Mouse (Mus musculus) kidney, embryonic 16.5 days (tissue): Measurements from ENCODE around the gene Klhl29. TPM values are rescaled to one million over a fixed set of nuclear protein-coding genes. Genes with fewer than 3 reads are reported as not detected.

Experiments used
- ATAC-seq: fragments of 200-750 bp; cut with Nextera tagmentation; 2 replicates; pipeline ENCODE4 v1.8.0; 2017; ENCODE audit warnings: moderate TSS enrichment; ENCODE audit not compliant: low FRiP score, low TSS enrichment
- H3K27ac ChIP-seq: fragments of 300-500 bp; sonication (generic); 2 replicates; pipeline ENCODE4 v1.5.1; 2014; ENCODE audit warnings: low read length
- H3K27me3 ChIP-seq: fragments of 300-500 bp; sonication (generic); 2 replicates; pipeline ENCODE4 v1.6.1; 2014; ENCODE audit warnings: low read length, control low read depth, mixed read lengths; ENCODE audit not compliant: insufficient read depth
- H3K36me3 ChIP-seq: fragments of 300-500 bp; sonication (generic); 2 replicates; pipeline ENCODE4 v1.6.1; 2014; ENCODE audit warnings: low read length, control low read depth, mixed read lengths; ENCODE audit not compliant: insufficient read depth
- H3K4me1 ChIP-seq: fragments of 300-500 bp; sonication (generic); 2 replicates; pipeline ENCODE4 v1.6.1; 2014; ENCODE audit warnings: low read length, control low read depth, mixed read lengths; ENCODE audit not compliant: insufficient read depth
- H3K4me2 ChIP-seq: fragments of 300-500 bp; sonication (generic); replicated peaks from 2 replicates; pipeline ENCODE4 v1.6.1; 2014; ENCODE audit warnings: low read depth, low read length
- H3K4me3 ChIP-seq: fragments of 300-500 bp; sonication (generic); 2 replicates; pipeline ENCODE4 v1.5.1; 2014; ENCODE audit warnings: mild to moderate bottlenecking, low read length
- H3K9ac ChIP-seq: fragments of 300-500 bp; sonication (generic); replicated peaks from 2 replicates; pipeline ENCODE4 v1.6.1; 2014; ENCODE audit warnings: low read length
- H3K9me3 ChIP-seq: fragments of 300-500 bp; sonication (generic); 2 replicates; pipeline ENCODE4 v1.6.1; 2016; ENCODE audit warnings: low read length, control low read depth
- WGBS: fragments of 180-500 bp; shearing (Covaris S2); extraction: QIAGEN DNeasy Blood & Tissue Kit; methylation state at CpG from one replicate; pipeline ENCODE4 v1.1.7; 2014; 5-methylcytosine and 5-hydroxymethylcytosine counted together
- polyA plus RNA-seq: library from polyadenylated mRNA; unstranded; fragments of >200 nt; fragmentation: Nextera tagmentation; extraction: Ambion mirVana; gene quantifications from 2 replicates; pipeline ENCODE4 v1.2.1, GENCODE M21; 2015

The Klhl29 gene
- polyA plus RNA-seq, 1 experiment from 2014 or later = 0.51 TPM

DNA sequence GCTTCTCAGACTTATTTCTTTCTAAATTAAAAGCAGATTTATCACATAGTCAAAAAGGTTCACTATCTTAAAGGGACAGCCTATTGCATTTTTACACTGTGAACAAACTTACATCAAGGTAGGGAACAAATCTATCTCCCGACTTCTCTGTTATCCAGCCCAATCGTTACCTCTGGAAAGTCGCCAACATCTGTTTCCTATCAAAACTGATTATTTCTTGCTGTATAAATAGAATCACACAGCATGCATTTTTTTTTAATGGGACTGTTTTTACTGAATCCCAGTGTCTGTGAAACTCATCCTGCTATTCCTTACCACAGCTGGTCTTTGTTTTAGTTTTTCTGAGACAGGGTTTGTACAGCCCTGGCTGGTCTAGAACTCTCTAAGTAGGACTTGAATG, 19.7 kb upstream of the Klhl29 start:
- no peak overlapping the region for H3K4me3 ChIP-seq
- ATAC-seq = no peak
- no peaks in the 10 kb centered on the region for H3K36me3 ChIP-seq
- H3K27me3 ChIP-seq = no peaks in the 10 kb centered on the region
- H3K27ac ChIP-seq = no peak overlapping the region
- no peak overlapping the region for H3K4me2 ChIP-seq
- H3K4me1 ChIP-seq = no peaks in the 10 kb centered on the region
- H3K9me3 ChIP-seq = no peaks in the 10 kb centered on the region
- no peak overlapping the region for H3K9ac ChIP-seq
- 58% methylated on average over 3 of the region's 3 CpGs for WGBS

DNA sequence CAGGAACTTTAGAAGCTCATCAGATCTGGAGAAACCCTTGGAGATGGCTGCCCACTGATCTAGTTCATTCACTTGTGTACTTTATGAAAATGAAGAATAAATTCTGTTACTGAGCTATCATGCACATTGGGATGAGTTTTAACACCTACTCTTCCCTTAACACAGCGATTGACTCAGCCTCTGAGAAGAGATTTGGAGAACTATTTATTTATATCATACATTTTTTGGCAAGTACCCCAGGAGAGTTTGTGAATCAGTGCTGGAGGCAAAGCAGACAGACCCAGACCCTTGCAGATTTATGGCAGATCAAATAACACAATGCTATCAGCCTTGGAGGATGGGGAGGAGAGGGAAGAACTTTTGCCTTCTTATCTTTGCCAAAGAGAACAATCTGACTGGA, 11.6 kb upstream of the Klhl29 start:
- no peak overlapping the region for H3K9ac ChIP-seq
- no peaks in the 10 kb centered on the region for H3K27me3 ChIP-seq
- no peaks in the 10 kb centered on the region for H3K9me3 ChIP-seq
- no peak overlapping the region for H3K4me2 ChIP-seq
- no peak overlapping the region for H3K27ac ChIP-seq
- H3K4me1 ChIP-seq = no peaks in the 10 kb centered on the region
- no peaks in the 10 kb centered on the region for H3K36me3 ChIP-seq
- no peak overlapping the region for H3K4me3 ChIP-seq
- ATAC-seq = no peak
- 73% methylated on average over 1 of the region's 1 CpGs for WGBS

DNA sequence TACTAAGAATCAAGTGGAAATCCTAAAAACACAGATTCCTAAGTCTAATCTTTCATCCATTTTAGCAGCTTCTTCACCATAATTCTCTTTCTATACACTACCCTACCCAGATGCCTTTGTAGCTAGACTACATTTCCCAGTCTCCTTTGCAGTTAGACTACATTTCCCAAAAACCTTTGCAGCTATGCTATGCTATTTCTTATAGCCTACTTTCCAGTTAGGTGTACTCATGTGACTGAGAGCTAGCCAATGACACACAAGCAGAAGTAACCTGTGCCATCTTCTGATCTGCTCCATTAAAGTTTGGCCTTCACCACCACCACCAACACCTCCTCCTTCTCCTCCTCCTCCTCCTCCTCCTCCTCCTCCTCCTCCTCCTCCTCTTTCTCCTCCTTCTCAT, 11.2 kb upstream of the Klhl29 start:
- Histone ChIP-seq H3K36me3 (no peaks in the 10 kb centered on the region), H3K4me3 (no peak overlapping the region), H3K4me1 (no peaks in the 10 kb centered on the region), H3K9ac (no peak overlapping the region), H3K4me2 (no peak overlapping the region), H3K9me3 (no peaks in the 10 kb centered on the region), H3K27ac (no peak overlapping the region), H3K27me3 (no peaks in the 10 kb centered on the region)
- ATAC-seq = peak; percentile 65; the same call in 1 of the 2 replicates

DNA sequence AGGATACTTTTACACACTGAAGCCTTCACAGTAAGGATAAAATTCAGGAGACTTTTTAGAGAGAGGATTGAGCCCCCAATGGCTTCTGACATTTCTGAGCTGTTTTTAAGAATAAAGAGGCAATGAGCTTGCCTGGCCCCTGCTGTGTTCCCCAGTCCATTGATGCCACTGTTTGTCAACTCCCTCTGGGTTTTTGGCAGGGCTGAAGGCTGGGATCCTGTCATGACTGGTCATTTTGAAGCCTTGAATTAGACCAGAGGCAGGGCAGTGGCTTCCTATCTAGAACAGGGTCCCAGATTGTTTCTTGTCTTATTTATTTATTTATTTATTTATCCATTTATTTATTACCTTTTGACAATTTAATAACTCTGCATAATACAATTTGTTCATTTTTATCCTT, 6.2 kb upstream of the Klhl29 start:
- H3K9ac ChIP-seq = no peak overlapping the region
- ATAC-seq = no peak
- no peak overlapping the region for H3K4me3 ChIP-seq
- peaks cover 5% of the 10 kb centered on the region; the same call in 1 of the 2 replicates for H3K27me3 ChIP-seq
- no peaks in the 10 kb centered on the region for H3K9me3 ChIP-seq
- H3K36me3 ChIP-seq = no peaks in the 10 kb centered on the region
- no peak overlapping the region for H3K27ac ChIP-seq
- H3K4me2 ChIP-seq = no peak overlapping the region
- no peaks in the 10 kb centered on the region for H3K4me1 ChIP-seq

DNA sequence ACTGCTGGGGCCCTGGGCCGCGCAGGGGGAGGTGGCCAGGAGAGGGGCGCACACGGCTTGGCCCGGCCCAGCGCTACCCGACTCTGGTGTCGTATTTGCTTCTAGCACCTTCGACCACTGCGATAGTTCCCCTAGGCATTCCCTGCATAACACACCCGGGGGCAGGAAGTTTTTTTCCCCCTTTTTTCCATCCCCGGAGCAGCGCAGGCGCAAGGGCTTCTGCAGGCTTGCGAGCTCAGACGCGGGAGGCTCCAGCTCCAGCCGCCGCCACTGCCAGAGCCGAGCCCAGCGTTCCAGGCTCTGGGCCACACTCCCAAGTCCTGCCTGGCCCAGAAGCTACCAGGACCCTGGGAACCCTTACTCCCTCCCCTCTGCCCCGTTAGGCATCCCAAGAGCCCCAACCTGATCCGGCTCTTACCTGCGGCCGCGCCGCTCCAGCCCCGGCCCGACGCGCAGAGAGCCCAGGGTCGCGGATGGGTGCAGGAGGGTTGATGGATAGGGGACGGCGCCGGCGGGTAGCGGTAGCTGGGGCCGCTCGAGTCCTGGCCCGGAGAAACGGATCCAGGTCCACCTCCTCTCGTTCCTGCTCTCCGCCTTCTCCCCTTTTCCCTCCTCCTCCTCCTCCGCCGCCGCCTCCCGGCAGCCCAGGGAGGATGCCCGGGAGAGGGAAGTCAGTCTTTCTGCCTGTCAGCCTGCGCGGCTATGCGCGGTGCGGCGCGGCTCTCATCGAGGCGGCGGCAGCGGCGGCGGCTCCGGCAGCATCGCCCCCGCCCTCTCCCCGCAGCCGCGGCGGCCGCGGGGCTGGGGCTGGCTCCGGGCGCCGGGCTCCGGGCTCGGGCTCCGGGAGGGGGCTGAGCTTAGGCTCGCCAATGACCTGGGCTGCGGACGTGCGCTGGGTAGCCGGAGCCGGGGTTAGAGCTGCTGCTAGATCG, 532 bp downstream of the Klhl29 start:
- Histone ChIP-seq H3K27ac (no peak overlapping the region), H3K4me1 (peaks cover 21% of the 10 kb centered on the region), H3K27me3 (peaks cover 25% of the 10 kb centered on the region), H3K4me2 (peak overlapping the region; percentile 99), H3K4me3 (peak overlapping the region; percentile 75), H3K36me3 (no peaks in the 10 kb centered on the region), H3K9me3 (no peaks in the 10 kb centered on the region), H3K9ac (peak overlapping the region; percentile 67)
- WGBS = under 1% methylated on average over 55 of the region's 84 CpGs
- ATAC-seq = peak; percentile 50

DNA sequence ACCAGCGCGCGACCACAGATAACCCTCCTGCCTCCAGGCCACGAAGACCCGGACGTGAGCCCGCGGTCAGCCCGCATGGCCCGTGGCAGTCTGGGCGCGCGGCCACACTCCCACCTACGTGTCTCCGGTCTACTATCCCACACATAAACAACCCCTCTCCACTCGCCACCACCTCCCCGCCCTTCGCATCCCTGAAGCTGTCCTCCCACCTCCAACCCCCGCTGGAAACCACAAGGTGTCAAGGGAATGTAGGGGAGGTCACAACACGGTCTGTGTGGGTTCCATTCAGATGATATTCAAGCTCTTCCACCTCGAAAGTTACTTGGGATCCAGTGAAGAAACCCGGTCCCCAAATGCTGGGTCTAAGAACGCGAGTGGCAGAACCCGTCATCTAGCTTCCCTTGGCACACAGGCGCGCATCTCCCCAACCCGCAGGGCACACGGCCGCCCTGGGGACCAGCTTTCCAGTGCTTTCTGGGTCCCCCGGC, 1.2 kb downstream of the Klhl29 start:
- ATAC-seq = peak; percentile 36; the same call in 1 of the 2 replicates
- H3K4me3 ChIP-seq = peak overlapping the region; percentile 75
- H3K9me3 ChIP-seq = no peaks in the 10 kb centered on the region
- H3K27me3 ChIP-seq = peaks cover 25% of the 10 kb centered on the region
- under 1% methylated on average over 31 of the region's 31 CpGs for WGBS
- no peak overlapping the region for H3K27ac ChIP-seq
- peak overlapping the region; percentile 67 for H3K9ac ChIP-seq
- no peaks in the 10 kb centered on the region for H3K36me3 ChIP-seq
- H3K4me2 ChIP-seq = peak overlapping the region; percentile 99
- H3K4me1 ChIP-seq = peaks cover 21% of the 10 kb centered on the region

DNA sequence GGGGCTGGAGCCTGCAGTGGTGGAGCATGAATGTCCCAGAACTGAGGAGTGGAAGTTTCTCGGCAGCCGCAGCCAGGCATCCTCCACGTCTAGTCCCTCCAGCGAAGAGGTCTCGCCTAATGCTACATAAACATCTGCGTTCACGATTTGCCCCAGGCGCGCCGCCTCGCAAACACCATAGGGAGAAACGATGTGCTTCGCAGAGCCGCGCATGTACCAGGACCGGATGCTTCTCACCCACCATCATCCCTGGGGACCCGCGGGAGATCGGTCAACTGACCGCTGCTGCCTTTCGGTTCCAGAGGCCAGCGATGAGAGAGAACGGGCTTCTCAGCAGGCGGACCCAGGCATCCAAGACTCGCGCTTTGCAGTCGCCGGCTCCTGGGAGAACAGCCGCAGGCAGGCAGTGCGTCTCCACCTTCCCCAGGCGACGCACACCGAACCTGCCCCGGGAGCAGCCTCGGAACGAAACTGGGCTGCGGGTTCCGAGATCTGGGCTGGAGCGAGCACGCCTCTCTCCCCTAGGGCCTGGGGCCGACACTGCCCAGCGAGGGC, 1.8 kb downstream of the Klhl29 start:
- ATAC-seq = no peak
- H3K4me1 ChIP-seq = peaks cover 21% of the 10 kb centered on the region
- H3K4me2 ChIP-seq = peak overlapping the region; percentile 99
- H3K36me3 ChIP-seq = no peaks in the 10 kb centered on the region
- H3K4me3 ChIP-seq = peak overlapping the region; percentile 75
- H3K27me3 ChIP-seq = peaks cover 25% of the 10 kb centered on the region
- WGBS = under 1% methylated on average over 42 of the region's 42 CpGs
- H3K9me3 ChIP-seq = no peaks in the 10 kb centered on the region
- H3K27ac ChIP-seq = no peak overlapping the region
- H3K9ac ChIP-seq = peak overlapping the region; percentile 67

DNA sequence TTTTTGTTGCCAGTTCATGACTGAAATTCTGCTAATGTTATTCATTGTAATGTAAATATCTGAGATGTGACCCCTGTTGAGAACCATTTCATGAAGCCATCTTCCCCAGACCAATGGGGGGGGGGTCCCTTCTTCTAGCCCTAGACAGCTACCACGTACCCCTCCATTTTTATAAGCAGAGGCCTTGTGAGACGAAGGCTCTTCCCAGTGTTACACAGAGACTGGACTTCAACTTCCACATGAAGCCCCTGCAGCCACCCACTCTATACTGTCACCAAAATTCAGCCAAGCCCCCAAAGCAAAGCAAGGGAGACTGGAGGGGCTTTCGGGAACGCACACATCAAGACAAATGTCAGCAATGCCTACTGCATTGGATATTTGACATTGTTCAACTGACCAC, 6.1 kb downstream of the Klhl29 start:
- no peak overlapping the region for H3K4me3 ChIP-seq
- H3K9ac ChIP-seq = no peak overlapping the region
- H3K36me3 ChIP-seq = no peaks in the 10 kb centered on the region
- H3K27me3 ChIP-seq = peaks cover 18% of the 10 kb centered on the region
- no peaks in the 10 kb centered on the region for H3K9me3 ChIP-seq
- ATAC-seq = no peak
- no peak overlapping the region for H3K4me2 ChIP-seq
- H3K4me1 ChIP-seq = peaks cover 12% of the 10 kb centered on the region
- H3K27ac ChIP-seq = no peak overlapping the region
- 92% methylated on average over 4 of the region's 4 CpGs for WGBS

DNA sequence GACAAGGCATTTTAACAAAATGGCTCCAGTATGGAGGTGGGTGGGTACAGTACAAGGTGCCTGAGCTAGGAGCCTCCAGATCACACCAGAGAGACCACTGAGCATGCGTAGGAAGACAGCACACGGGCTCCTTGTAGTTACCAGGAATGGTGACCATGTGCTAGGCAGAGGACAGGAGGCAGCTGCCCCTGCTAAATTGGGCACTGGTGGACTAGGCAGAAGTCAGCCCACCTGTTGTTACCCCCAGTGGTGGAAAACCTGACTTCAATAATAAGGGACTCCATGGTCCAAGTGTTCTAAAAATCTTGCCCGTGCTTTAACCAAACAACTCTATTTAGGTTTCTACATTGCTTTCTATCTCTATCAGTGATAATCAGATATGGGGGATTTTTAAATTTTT, 10.6 kb downstream of the Klhl29 start:
- H3K36me3 ChIP-seq = no peaks in the 10 kb centered on the region
- no peaks in the 10 kb centered on the region for H3K9me3 ChIP-seq
- H3K27ac ChIP-seq = no peak overlapping the region
- H3K27me3 ChIP-seq = no peaks in the 10 kb centered on the region
- no peak for ATAC-seq
- H3K9ac ChIP-seq = no peak overlapping the region
- H3K4me2 ChIP-seq = no peak overlapping the region
- WGBS = 92% methylated on average over 3 of the region's 3 CpGs
- no peaks in the 10 kb centered on the region for H3K4me1 ChIP-seq
- H3K4me3 ChIP-seq = no peak overlapping the region
